ENCODE assay signal across 16 mouse cellular contexts in genomic region chr9:72166084-72166483, GRCm38 (mm10).
"Had no signal": no experiment of that assay in that cellular context is flagged by ENCODE, and none has a peak within 500 bp of the region (broad histone marks: within the 10 kb centered on the region; RNA-seq: fewer than 3 reads in every experiment).

No protein-coding gene starts in this region.

- H3K9ac ChIP-seq: liver, embryonic 15.5 days; liver, postnatal 0 days; lung, embryonic 15.5 days; midbrain, embryonic 13.5 days; midbrain, embryonic 15.5 days; neural tube, embryonic 12.5 days; stomach, embryonic 15.5 days had no signal

- H3K4me2 ChIP-seq: liver, embryonic 15.5 days; lung, embryonic 15.5 days; midbrain, embryonic 11.5 days; midbrain, embryonic 13.5 days; midbrain, embryonic 15.5 days; neural tube, embryonic 12.5 days; stomach, embryonic 15.5 days had no signal

- H3K9me3 ChIP-seq: liver, embryonic 15.5 days; lung, embryonic 15.5 days; megakaryocyte, embryonic 14.5 days; midbrain, embryonic 15.5 days; neural tube, embryonic 12.5 days; stomach, embryonic 15.5 days had no signal

- H3K36me3 ChIP-seq: liver, embryonic 15.5 days; lung, embryonic 15.5 days; midbrain, embryonic 13.5 days; midbrain, embryonic 15.5 days; neural tube, embryonic 12.5 days; stomach, embryonic 15.5 days had no signal

- DNase-seq: liver, postnatal 0 days; lung, adult 2 months; lung, postnatal 14 days; lung, postnatal 36 days; right cerebral cortex, postnatal 14 days had no signal

- H3K27ac ChIP-seq: liver, embryonic 15.5 days; lung, embryonic 15.5 days; macrophage; midbrain, embryonic 13.5 days; midbrain, embryonic 15.5 days; neural tube, embryonic 12.5 days; stomach, embryonic 15.5 days; stomach, postnatal 0 days had no signal

- ATAC-seq: liver, postnatal 0 days; lung, postnatal 0 days; midbrain, embryonic 13.5 days; midbrain, embryonic 15.5 days had no signal

- H3K4me3 ChIP-seq: liver, embryonic 15.5 days; lung, embryonic 15.5 days; megakaryocyte, embryonic 14.5 days; midbrain, embryonic 13.5 days; midbrain, embryonic 15.5 days; neural tube, embryonic 12.5 days; stomach, embryonic 15.5 days had no signal

- H3K27me3 ChIP-seq: liver, embryonic 15.5 days; lung, embryonic 15.5 days; megakaryocyte, embryonic 14.5 days; midbrain, embryonic 13.5 days; midbrain, embryonic 15.5 days; neural tube, embryonic 12.5 days; stomach, embryonic 15.5 days had no signal
